In the genomic region with DNA sequence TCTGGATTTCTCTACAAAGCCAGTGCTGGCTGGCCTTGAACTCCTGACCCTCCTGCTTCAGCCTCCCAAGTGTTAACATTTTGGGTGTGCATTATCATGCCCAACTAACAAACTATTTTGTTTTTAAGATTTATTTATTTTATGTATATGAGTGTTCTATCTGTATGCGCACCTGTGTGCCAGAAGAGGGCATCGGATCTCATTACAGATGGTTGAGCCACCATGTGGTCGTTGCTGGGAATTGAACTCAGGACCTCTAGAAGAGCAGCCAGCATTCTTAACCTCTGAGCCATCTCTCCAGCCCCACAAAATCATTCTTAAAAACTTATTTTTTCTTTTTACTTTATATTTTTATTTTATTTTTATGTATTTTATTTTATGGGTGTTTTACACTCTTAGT, we compare ENCODE assay signal across 25 mouse cellular contexts.
DNase-seq lines count a peak whose midpoint lies in the region; ATAC-seq and TF ChIP-seq lines count a peak whose summit lies in the region.
"Had no signal": no experiment of that assay in that cellular context is flagged by ENCODE, and none has a peak within 500 bp of the region (broad histone marks: within the 10 kb centered on the region; RNA-seq: fewer than 3 reads in every experiment).

No protein-coding gene starts in this region.

- CTCF ChIA-PET in Patski (lab: Charles Lee): interaction anchor here (1.4 to 1.5 kb wide), 2 partner anchors 11 to 51 kb away, joined by 3 read pairs; no protein-coding TSS in a partner anchor

- WGBS in heart, postnatal 0 days: 92% methylated on average over 3 of the region's 3 CpGs

- no peak for DNase-seq in heart, postnatal 0 days (ENCODE audit: low spot score)
- DNase-seq in heart, postnatal 14 days: no peak
- no peak for DNase-seq in left cerebral cortex, adult 2 months (ENCODE audit: extremely low spot score in 1 of 2, low spot score in 2 of 2)
- DNase-seq in left cerebral cortex, postnatal 36 days (ENCODE audit: low spot score in 2 of 2): no peak
- DNase-seq in A20 (ENCODE audit: low read depth, low spot score) (peak; percentile 20), Patski (ENCODE audit: low read depth, low spot score) (no peak), MN1 (ENCODE audit: low spot score) (no peak)
- DNase-seq in ovary, adult 18-20 months (ENCODE audit: low spot score): no peak
- DNase-seq: adrenal gland, postnatal 25 days; cerebellum, adult 9-11 months; gastrocnemius, postnatal 25 days; heart, adult 2 months; heart, postnatal 4 days; kidney, adult 11 months; kidney, postnatal 14 days; layer of hippocampus, postnatal 36 days; thymus, adult 2 months; thymus, postnatal 4 days had no signal

- POLR2A ChIA-PET in Patski (lab: Charles Lee): interaction anchor here (0.6 kb wide), 1 partner anchor 45 kb away, joined by 3 read pairs; no protein-coding TSS in a partner anchor

- TF ChIP-seq EP300 in heart, postnatal 0 days (IDR thresholded peaks at IDR 0.05; ENCODE audit: low read depth): no peak

- H3K27me3 ChIP-seq in heart, postnatal 0 days (ENCODE audit: control insufficient read depth, insufficient read depth, low read length): no peaks in the 10 kb centered on the region
- H3K27me3 ChIP-seq in Patski: no peaks in the 10 kb centered on the region
- H3K27me3 ChIP-seq: embryonic facial prominence, embryonic 15.5 days; forebrain, embryonic 15.5 days; heart, embryonic 13.5 days; hindbrain, embryonic 15.5 days had no signal

- no peaks in the 10 kb centered on the region for H3K9me3 ChIP-seq in heart, postnatal 0 days (replicated peaks; ENCODE audit: control insufficient read depth, low read length)
- H3K9me3 ChIP-seq: embryonic facial prominence, embryonic 15.5 days; heart, embryonic 13.5 days; hindbrain, embryonic 15.5 days had no signal

- TF ChIP-seq CTCF in heart, postnatal 0 days (IDR thresholded peaks at IDR 0.05; ENCODE audit: low read depth): 0 out of 2 replicates have a peak, but pooled peaks have one; percentile 2
- peak; percentile 36 for TF ChIP-seq CTCF in left cerebral cortex, adult 2 months (IDR thresholded peaks at IDR 0.05)
- TF ChIP-seq CTCF in Patski (IDR thresholded peaks at IDR 0.05): peak; percentile 70

- in situ Hi-C loops in Patski (cut with MboI; ENCODE audit: low pct_unique_long_range_greater_than_20kb): no loop called here

- no peak overlapping the region for H3K9ac ChIP-seq in heart, postnatal 0 days (replicated peaks; ENCODE audit: low read depth, low read length)
- H3K9ac ChIP-seq: embryonic facial prominence, embryonic 15.5 days; forebrain, embryonic 15.5 days; heart, embryonic 13.5 days; hindbrain, embryonic 15.5 days; liver, embryonic 14.5 days had no signal

- intact Hi-C loops in heart, postnatal 14 days (cut with DNase I): no loop called here
- intact Hi-C loops in left cerebral cortex, adult 2 months (cut with DNase I): no loop called here
- intact Hi-C loops in left cerebral cortex, postnatal 36 days (cut with DNase I): no loop called here

- no peak overlapping the region for H3K4me3 ChIP-seq in heart, postnatal 0 days (ENCODE audit: low read depth, low read length)
- H3K4me3 ChIP-seq in left cerebral cortex, adult 2 months: no peak overlapping the region
- H3K4me3 ChIP-seq: embryonic facial prominence, embryonic 15.5 days; forebrain, embryonic 15.5 days; heart, adult 2 months; heart, embryonic 13.5 days; hindbrain, embryonic 15.5 days had no signal

- H3K4me1 ChIP-seq in heart, postnatal 0 days (ENCODE audit: control insufficient read depth, insufficient read depth): no peaks in the 10 kb centered on the region; the same call in 1 of the 2 replicates
- H3K4me1 ChIP-seq: embryonic facial prominence, embryonic 15.5 days had no signal

- no peak for ATAC-seq in heart, postnatal 0 days (ENCODE audit: insufficient read depth, low read depth)
- ATAC-seq in Patski: no peak
- ATAC-seq: forebrain, embryonic 15.5 days had no signal

- no peak overlapping the region for H3K4me2 ChIP-seq in heart, postnatal 0 days (ENCODE audit: low read depth, low read length)
- H3K4me2 ChIP-seq: embryonic facial prominence, embryonic 15.5 days; forebrain, embryonic 15.5 days; heart, embryonic 13.5 days; hindbrain, embryonic 15.5 days; midbrain, embryonic 11.5 days had no signal

- H3K36me3 ChIP-seq in heart, postnatal 0 days (replicated peaks; ENCODE audit: control insufficient read depth, insufficient read depth, low read length): no peaks in the 10 kb centered on the region
- H3K36me3 ChIP-seq: embryonic facial prominence, embryonic 15.5 days; forebrain, embryonic 15.5 days; G1E; heart, embryonic 13.5 days; hindbrain, embryonic 15.5 days had no signal

- no peak overlapping the region for H3K27ac ChIP-seq in heart, postnatal 0 days (ENCODE audit: low read depth)
- no peak overlapping the region for H3K27ac ChIP-seq in left cerebral cortex, adult 2 months
- H3K27ac ChIP-seq: embryonic facial prominence, embryonic 15.5 days; heart, adult 2 months; heart, embryonic 13.5 days; hindbrain, embryonic 15.5 days; liver, embryonic 14.5 days had no signal

Comparison
In these comparisons a context has a peak if more than half of its experiments do, and no peak if none do; other contexts are left out.
1. CTCF ChIP-seq: peak in every context shown above with its lines; median percentile 70 in Patski; 36 in left cerebral cortex, adult 2 months; 2 in heart, postnatal 0 days.